Mouse (Mus musculus) heart, postnatal 0 days (tissue): ENCODE measurements around the gene Ebf3.

ENCODE experiments used
- CTCF ChIP-seq: IDR thresholded peaks from 2 replicates; pipeline ENCODE4 v1.5.1; 2016; ENCODE audit warnings: antibody characterized with exemption, control low read depth, low read depth
- EP300 ChIP-seq: IDR thresholded peaks from 2 replicates; pipeline ENCODE4 v1.6.1; 2016; ENCODE audit warnings: antibody characterized with exemption, low read depth

DNA sequence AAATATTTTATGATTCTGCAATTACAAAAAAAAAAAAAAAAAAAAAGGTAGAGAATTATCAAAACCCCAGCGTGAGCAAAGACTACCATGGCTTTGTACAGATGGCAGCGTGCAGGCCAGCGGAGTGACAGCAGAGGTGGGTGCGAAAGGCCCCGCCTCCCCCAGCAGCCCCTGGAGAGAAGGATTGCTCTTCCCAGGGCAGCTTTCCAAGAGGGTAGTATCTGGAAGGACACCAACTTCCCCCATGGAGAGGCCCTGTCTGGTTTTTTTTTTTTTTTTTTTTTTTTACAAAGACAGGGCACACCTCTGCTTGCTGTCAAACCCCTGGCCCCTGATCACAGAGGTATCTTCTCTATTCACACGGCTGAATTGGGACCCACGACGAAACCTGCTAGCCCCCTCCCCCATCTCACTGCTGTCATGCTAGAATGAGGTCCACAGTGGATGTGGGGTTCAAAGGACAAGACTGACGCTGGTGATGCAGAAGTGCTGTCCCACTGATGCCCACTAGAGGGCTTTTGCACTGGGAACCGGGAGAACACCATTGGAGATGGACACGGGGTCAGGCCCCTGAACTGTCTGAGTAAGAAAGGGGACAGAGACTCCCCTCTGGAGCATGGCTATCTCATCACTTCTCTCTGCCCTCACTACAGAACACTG lies 67.9 kb downstream of the Ebf3 start:
- TF ChIP-seq CTCF (peak; percentile 67), EP300 (no peak)
